Mouse (Mus musculus) layer of hippocampus, postnatal 36 days (tissue): ENCODE results near the gene Txnrd3. TPM values are rescaled to one million over a fixed set of nuclear protein-coding genes. Genes with fewer than 3 reads are reported as not detected.

ENCODE experiments used
- DNase-seq, 2 experiments: peaks; one replicate each; pipeline ENCODE4 v3.0.0; 2022
- total RNA-seq, 2 experiments: library from RNA; stranded (reverse); gene quantifications; 2 replicates each; pipeline ENCODE4 v1.2.3; 2021

Txnrd3 gene
- total RNA-seq: 1 to 10 TPM; 3.3 to 3.6 TPM

- DNase-seq: peak; percentile 84 to 86
Observed at GRCm38 (mm10) chr6:89643798-89644270, at the start of gene Txnrd3. Gene Txnrd3 (plus strand): TSS chr6:89643988.

- peak; percentile 95 to 96 for DNase-seq
Observed at GRCm38 (mm10) chr6:89595018-89595776, 48.6 kb upstream of the Txnrd3 start, which contains the start of gene Chchd6. Gene Chchd6 (minus strand): TSS chr6:89595652.

- no peak for DNase-seq
Observed at GRCm38 (mm10) chr6:89595777-89596146, 48.0 kb upstream of the Txnrd3 start.

GRCm38 (mm10) chr6:89596510-89596909 is 47.3 kb upstream of the Txnrd3 start:
- DNase-seq: no peak

GRCm38 (mm10) chr6:89606096-89606495 is 37.7 kb upstream of the Txnrd3 start:
- no peak for DNase-seq

- DNase-seq: no peak
Observed at GRCm38 (mm10) chr6:89607999-89608398, 35.8 kb upstream of the Txnrd3 start.

- DNase-seq: peak; percentile 67 to 71
Observed at GRCm38 (mm10) chr6:89613336-89614106, 30.3 kb upstream of the Txnrd3 start.

- no peak for DNase-seq
Observed at GRCm38 (mm10) chr6:89614107-89614471, 29.7 kb upstream of the Txnrd3 start.

- no peak for DNase-seq
Observed at GRCm38 (mm10) chr6:89614596-89615372, 29.0 kb upstream of the Txnrd3 start.

GRCm38 (mm10) chr6:89615373-89615755 is 28.4 kb upstream of the Txnrd3 start:
- no peak for DNase-seq

GRCm38 (mm10) chr6:89622647-89623046 is 21.1 kb upstream of the Txnrd3 start:
- no peak for DNase-seq

- DNase-seq: no peak
Observed at GRCm38 (mm10) chr6:89628045-89628785, 15.6 kb upstream of the Txnrd3 start.

- peak; percentile 73 to 74 for DNase-seq
Observed at GRCm38 (mm10) chr6:89631809-89632562, 11.8 kb upstream of the Txnrd3 start.

- no peak for DNase-seq
Observed at GRCm38 (mm10) chr6:89633115-89633514, 10.7 kb upstream of the Txnrd3 start.

GRCm38 (mm10) chr6:89634400-89634799 is 9.4 kb upstream of the Txnrd3 start:
- no peak for DNase-seq

- no peak for DNase-seq
Observed at GRCm38 (mm10) chr6:89637977-89638376, 5.8 kb upstream of the Txnrd3 start.

- DNase-seq: no peak
Observed at GRCm38 (mm10) chr6:89639025-89639424, 4.8 kb upstream of the Txnrd3 start.

- DNase-seq: peak; percentile 73 to 78
Observed at GRCm38 (mm10) chr6:89644271-89645075, 685 bp downstream of the Txnrd3 start.

- no peak for DNase-seq
Observed at GRCm38 (mm10) chr6:89649897-89650296, 6.1 kb downstream of the Txnrd3 start.

- DNase-seq: no peak
Observed at GRCm38 (mm10) chr6:89651770-89652169, 8.0 kb downstream of the Txnrd3 start.
